Mouse (Mus musculus): ENCODE measurements at regions not wholly inside any gene's neighbourhood (a gene's known extent, or its start where the extent isn't known, plus 50 kb on each side); places are given as distances from the start of the nearest gene placed in this dataset.

DNA sequence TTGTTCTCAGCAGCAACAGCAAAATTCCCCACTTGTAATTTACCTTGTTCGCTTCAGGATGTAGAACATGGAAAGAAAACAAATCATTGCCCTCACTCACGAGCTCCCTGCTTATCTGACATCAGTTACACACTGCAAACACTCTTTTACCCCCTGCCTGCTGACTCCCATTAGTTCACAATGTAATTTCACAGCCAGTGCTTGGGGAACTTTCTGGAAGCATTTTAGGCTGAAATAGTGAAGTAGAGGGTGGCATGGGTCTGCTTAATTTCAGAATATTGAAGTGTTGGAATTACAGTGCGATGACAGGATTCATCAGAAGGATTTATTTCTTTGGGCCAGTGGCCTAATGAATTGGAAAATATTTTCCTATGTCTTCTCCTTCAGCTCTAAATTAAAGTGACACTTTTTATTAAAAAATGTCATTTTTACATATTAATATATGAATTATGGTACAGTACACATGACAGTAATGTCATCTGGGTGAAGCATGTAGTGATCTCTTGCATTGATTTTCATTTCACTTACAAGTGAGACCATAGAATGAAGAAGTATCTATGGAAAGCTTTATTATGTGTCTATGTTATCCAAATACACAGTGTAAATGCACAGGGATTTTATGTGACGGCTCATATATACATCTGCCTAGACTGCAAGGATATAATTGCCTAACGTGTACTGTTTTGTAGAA, 153.7 kb downstream of the Inhba start:
- TF ChIP-seq MAX (IDR thresholded peaks at IDR 0.05; ENCODE audit: low read depth) = no peak
- TF ChIP-seq POLR2AphosphoS2 (IDR thresholded peaks at IDR 0.05; ENCODE audit: insufficient read length, low read depth) = no peak
- TF ChIP-seq POLR2A (IDR thresholded peaks at IDR 0.05; ENCODE audit: insufficient read length, low read depth) = no peak
- TF ChIP-seq MYOG (IDR thresholded peaks at IDR 0.05; ENCODE audit: control insufficient read depth in 1 of 3, insufficient read depth in 1 of 3, insufficient read length in 2 of 3, low read depth in 2 of 3) = no peak
- no peak for TF ChIP-seq TCF12 (IDR thresholded peaks at IDR 0.05; ENCODE audit: insufficient read depth, poor library complexity, severe bottlenecking)
- no peak for TF ChIP-seq REST (IDR thresholded peaks at IDR 0.05; ENCODE audit: insufficient read depth, insufficient read length)
- TF ChIP-seq USF1 (IDR thresholded peaks at IDR 0.05; ENCODE audit: low read depth) = no peak
- TF ChIP-seq CEBPB (IDR thresholded peaks at IDR 0.05; ENCODE audit: insufficient read depth, poor library complexity, severe bottlenecking) = no peak
- no peak for TF ChIP-seq MYOD1 (IDR thresholded peaks at IDR 0.05; ENCODE audit: control insufficient read depth in 1 of 3, insufficient read length in 2 of 3, low read depth in 2 of 3)
- TF ChIP-seq E2F4 (IDR thresholded peaks at IDR 0.05; ENCODE audit: insufficient read depth) = no peak
- TF ChIP-seq SRF (IDR thresholded peaks at IDR 0.05; ENCODE audit: control insufficient read depth, insufficient read length, low read depth) = no peak
- no peak for TF ChIP-seq TCF3 (IDR thresholded peaks at IDR 0.05; ENCODE audit: insufficient read length, low read depth)
